Mouse (Mus musculus) gonadal fat pad, adult 2 months (tissue): Measurements from ENCODE around the gene Olfr70. TPM values are rescaled to one million over a fixed set of nuclear protein-coding genes. Genes with fewer than 3 reads are reported as not detected.

Experiments used
- DNase-seq: peaks from one replicate; pipeline ENCODE4 v3.0.0-alpha.2; 2012; ENCODE audit warnings: low read depth
- polyA plus RNA-seq: library from polyadenylated mRNA; depleted of rRNA; stranded (reverse); fragments of >200 nt; gene quantifications from 2 replicates; pipeline ENCODE4 v1.2.3, GENCODE M21; 2012; rRNA removed

Gene Olfr70
- polyA plus RNA-seq: not detected in 2 replicates

- DNase-seq: no peak
Measured at GRCm38 (mm10) chr4:43700707-43701106, at the start of gene Olfr70. Olfr70 (minus strand) TSS chr4:43700807.

GRCm38 (mm10) chr4:43745187-43745586 is 44.6 kb upstream of the Olfr70 start:
- DNase-seq: no peak

GRCm38 (mm10) chr4:43743099-43743498 is 42.5 kb upstream of the Olfr70 start:
- no peak for DNase-seq

- DNase-seq: no peak
Measured at GRCm38 (mm10) chr4:43742637-43743036, 42.0 kb upstream of the Olfr70 start.

- no peak for DNase-seq
Measured at GRCm38 (mm10) chr4:43741526-43741925, 40.9 kb upstream of the Olfr70 start.

GRCm38 (mm10) chr4:43738989-43739674 is 38.5 kb upstream of the Olfr70 start:
- no peak for DNase-seq

GRCm38 (mm10) chr4:43737144-43737543 is 36.5 kb upstream of the Olfr70 start:
- no peak for DNase-seq

- DNase-seq: no peak
Measured at GRCm38 (mm10) chr4:43733186-43733585, 32.6 kb upstream of the Olfr70 start.

GRCm38 (mm10) chr4:43732171-43732570 is 31.6 kb upstream of the Olfr70 start:
- no peak for DNase-seq

GRCm38 (mm10) chr4:43730750-43731297 is 30.2 kb upstream of the Olfr70 start:
- no peak for DNase-seq

GRCm38 (mm10) chr4:43729794-43730550 is 29.4 kb upstream of the Olfr70 start, which contains the start of gene Spaar:
Spaar (plus strand) TSS chr4:43730034.
- DNase-seq: no peak

- DNase-seq: no peak
Measured at GRCm38 (mm10) chr4:43729126-43729525, 28.5 kb upstream of the Olfr70 start.

GRCm38 (mm10) chr4:43728576-43728954 is 28.0 kb upstream of the Olfr70 start:
- DNase-seq: no peak

- no peak for DNase-seq
Measured at GRCm38 (mm10) chr4:43727718-43728575, 27.3 kb upstream of the Olfr70 start.

GRCm38 (mm10) chr4:43726995-43727394 is 26.4 kb upstream of the Olfr70 start, which contains the start of gene Hrct1:
Hrct1 (plus strand) TSS chr4:43727188.
- DNase-seq: no peak

GRCm38 (mm10) chr4:43726228-43726993 is 25.8 kb upstream of the Olfr70 start:
- no peak for DNase-seq

- no peak for DNase-seq
Measured at GRCm38 (mm10) chr4:43724764-43725163, 24.2 kb upstream of the Olfr70 start.

GRCm38 (mm10) chr4:43722191-43722590 is 21.6 kb upstream of the Olfr70 start:
- no peak for DNase-seq

- DNase-seq: no peak
Measured at GRCm38 (mm10) chr4:43720491-43721228, 20.1 kb upstream of the Olfr70 start.

GRCm38 (mm10) chr4:43713652-43714219 is 13.1 kb upstream of the Olfr70 start:
- DNase-seq: no peak
